Mouse (Mus musculus) lung, postnatal 0 days (tissue): ENCODE measurements at regions not wholly inside any gene's neighbourhood (a gene's known extent, or its start where the extent isn't known, plus 50 kb on each side); places are given as distances from the start of the nearest gene placed in this dataset.

Experiments used
- CTCF ChIP-seq: IDR thresholded peaks from 2 replicates; pipeline ENCODE4 v1.5.1; 2016; ENCODE audit warnings: antibody characterized with exemption, mild to moderate bottlenecking
- EP300 ChIP-seq: IDR thresholded peaks from 2 replicates; pipeline ENCODE4 v1.6.1; 2016; ENCODE audit warnings: antibody characterized with exemption, mild to moderate bottlenecking, control low read depth

- TF ChIP-seq CTCF (no peak), EP300 (no peak)
Observed at GRCm38 (mm10) chr2:51732355-51732754, 105.0 kb downstream of the Tas2r134 start.
